Mouse (Mus musculus) midbrain, embryonic 14.5 days (tissue): Measurements from ENCODE around the gene Gper1. TPM values are rescaled to one million over a fixed set of nuclear protein-coding genes. Genes with fewer than 3 reads are reported as not detected.

Experiments used
- ATAC-seq: fragments of 200-750 bp; cut with Nextera tagmentation; 2 replicates; pipeline ENCODE4 v1.8.0; 2017; ENCODE audit warnings: moderate number of reproducible peaks, moderate library complexity; ENCODE audit not compliant: low FRiP score, low TSS enrichment
- DNase-seq: peaks from one replicate; pipeline ENCODE4 v3.0.0-alpha.2; 2015
- H3K27ac ChIP-seq: fragments of 300-500 bp; sonication (generic); replicated peaks from 2 replicates; pipeline ENCODE4 v1.5.1; 2014; ENCODE audit warnings: mild to moderate bottlenecking, low read depth, low read length, moderate library complexity
- H3K27me3 ChIP-seq: fragments of 300-500 bp; sonication (generic); 2 replicates; pipeline ENCODE4 v1.6.1; 2014; ENCODE audit warnings: low read length, control low read depth, mixed read lengths; ENCODE audit not compliant: control insufficient read depth, insufficient read depth
- H3K36me3 ChIP-seq: fragments of 300-500 bp; sonication (generic); 2 replicates; pipeline ENCODE4 v1.6.1; 2014; ENCODE audit warnings: low read length, control low read depth; ENCODE audit not compliant: control insufficient read depth, insufficient read depth
- H3K4me1 ChIP-seq: fragments of 300-500 bp; sonication (generic); 2 replicates; pipeline ENCODE4 v1.6.1; 2014; ENCODE audit warnings: mild to moderate bottlenecking, antibody characterized with exemption, low read length, control low read depth; ENCODE audit not compliant: control insufficient read depth, insufficient read depth
- H3K4me2 ChIP-seq: fragments of 300-500 bp; sonication (generic); 2 replicates; pipeline ENCODE4 v1.6.1; 2014; ENCODE audit warnings: mild to moderate bottlenecking, low read length, moderate library complexity
- H3K4me3 ChIP-seq: fragments of 300-500 bp; sonication (generic); replicated peaks from 2 replicates; pipeline ENCODE4 v1.5.1; 2014; ENCODE audit warnings: low read depth, low read length
- H3K9ac ChIP-seq: fragments of 300-500 bp; sonication (generic); replicated peaks from 2 replicates; pipeline ENCODE4 v1.6.1; 2014; ENCODE audit warnings: mild to moderate bottlenecking, low read length, moderate library complexity
- H3K9me3 ChIP-seq: fragments of 300-500 bp; sonication (generic); 2 replicates; pipeline ENCODE4 v1.6.1; 2016; ENCODE audit warnings: low read length, control low read depth, mixed read lengths; ENCODE audit not compliant: control insufficient read depth
- WGBS: fragments of 180-500 bp; shearing (Covaris S2); extraction: QIAGEN DNeasy Blood & Tissue Kit; methylation state at CpG from one replicate; pipeline ENCODE4 v1.1.7; 2014; 5-methylcytosine and 5-hydroxymethylcytosine counted together
- polyA plus RNA-seq: library from polyadenylated mRNA; unstranded; fragments of >200 nt; fragmentation: Nextera tagmentation; extraction: Ambion mirVana; gene quantifications from 2 replicates; pipeline ENCODE4 v1.2.1, GENCODE M21; 2014

The Gper1 gene
- 9.2 and 9.6 TPM in 2 replicates for polyA plus RNA-seq

GRCm38 (mm10) chr5:139423026-139423865 is at the start of gene Gper1:
Gene Gper1, plus strand, starts transcription at chr5:139423151.
- Histone ChIP-seq H3K4me1 (peaks cover 24% of the 10 kb centered on the region), H3K4me2 (peak within 1 kb of the TSS; percentile 30), H3K27me3 (no peaks in the 10 kb centered on the region), H3K9me3 (no peaks in the 10 kb centered on the region), H3K27ac (peak within 1 kb of the TSS; percentile 33; the same call in 1 of the 2 replicates), H3K9ac (peak within 1 kb of the TSS; percentile 36), H3K4me3 (peak within 1 kb of the TSS; percentile 24; the same call in 1 of the 2 replicates), H3K36me3 (no peaks in the 10 kb centered on the region)
- DNase-seq (peak; percentile 73), ATAC-seq (no peak)
- WGBS = 55% methylated on average over 21 of the region's 21 CpGs

DNA sequence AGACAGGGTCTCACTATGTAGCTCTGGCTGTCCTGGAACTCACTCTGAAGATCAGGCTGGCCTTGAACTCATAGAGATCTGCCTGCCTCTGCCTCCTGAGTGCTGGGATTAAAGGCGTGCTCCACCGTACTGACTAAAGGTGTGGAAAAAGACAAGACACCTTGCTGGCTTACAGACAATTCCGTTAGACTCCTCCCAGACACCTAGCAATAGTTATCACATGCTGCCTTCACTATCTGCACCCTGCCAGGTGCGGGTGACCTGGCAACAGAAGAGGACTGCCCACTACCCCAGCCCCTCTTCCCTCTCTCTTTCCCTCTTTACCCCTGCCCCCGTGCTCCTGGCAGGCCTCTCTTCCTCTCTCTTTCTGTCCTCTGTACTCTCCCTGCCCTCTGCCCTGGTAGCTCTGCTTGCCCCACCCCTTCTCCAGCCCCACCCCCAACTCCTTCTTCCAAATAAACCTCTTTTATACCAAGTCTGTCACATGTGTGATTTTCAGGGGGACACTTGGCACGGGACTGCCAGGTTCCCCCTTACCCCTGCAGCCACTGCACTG is 49.0 kb upstream of the Gper1 start:
- H3K4me1 ChIP-seq = peaks cover 15% of the 10 kb centered on the region
- H3K36me3 ChIP-seq = no peaks in the 10 kb centered on the region
- no peaks in the 10 kb centered on the region for H3K27me3 ChIP-seq
- no peaks in the 10 kb centered on the region for H3K9me3 ChIP-seq
- H3K4me2 ChIP-seq = no peak overlapping the region
- WGBS = 82% methylated on average over 6 of the region's 6 CpGs
- no peak overlapping the region for H3K9ac ChIP-seq
- H3K4me3 ChIP-seq = no peak overlapping the region
- DNase-seq = no peak
- no peak for ATAC-seq
- H3K27ac ChIP-seq = no peak overlapping the region

DNA sequence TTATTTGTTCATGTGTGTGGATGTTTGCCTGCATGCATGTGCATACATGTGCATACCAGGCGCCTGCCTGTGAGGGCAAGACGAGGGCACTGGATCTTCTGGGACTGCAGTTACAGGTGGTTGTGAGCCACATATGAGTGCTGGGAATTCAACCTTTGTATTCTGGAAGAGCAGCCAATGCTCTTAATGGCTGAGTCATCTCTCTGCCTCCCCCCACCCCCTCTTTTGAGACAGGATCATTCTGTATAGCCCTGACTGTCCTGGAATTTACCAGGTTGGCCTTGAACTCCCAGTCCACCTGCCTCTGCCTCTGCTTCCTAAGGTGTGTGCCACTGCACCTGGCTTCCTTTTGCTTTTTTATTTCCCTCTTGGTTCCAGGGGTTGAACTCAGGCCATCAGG is 48.1 kb upstream of the Gper1 start:
- no peak overlapping the region for H3K4me3 ChIP-seq
- H3K9me3 ChIP-seq = no peaks in the 10 kb centered on the region
- no peaks in the 10 kb centered on the region for H3K36me3 ChIP-seq
- no peaks in the 10 kb centered on the region for H3K27me3 ChIP-seq
- DNase-seq (no peak), ATAC-seq (no peak)
- peaks cover 15% of the 10 kb centered on the region for H3K4me1 ChIP-seq
- no peak overlapping the region for H3K4me2 ChIP-seq
- H3K9ac ChIP-seq = no peak overlapping the region
- WGBS = 82% methylated on average over 2 of the region's 2 CpGs
- H3K27ac ChIP-seq = no peak overlapping the region

DNA sequence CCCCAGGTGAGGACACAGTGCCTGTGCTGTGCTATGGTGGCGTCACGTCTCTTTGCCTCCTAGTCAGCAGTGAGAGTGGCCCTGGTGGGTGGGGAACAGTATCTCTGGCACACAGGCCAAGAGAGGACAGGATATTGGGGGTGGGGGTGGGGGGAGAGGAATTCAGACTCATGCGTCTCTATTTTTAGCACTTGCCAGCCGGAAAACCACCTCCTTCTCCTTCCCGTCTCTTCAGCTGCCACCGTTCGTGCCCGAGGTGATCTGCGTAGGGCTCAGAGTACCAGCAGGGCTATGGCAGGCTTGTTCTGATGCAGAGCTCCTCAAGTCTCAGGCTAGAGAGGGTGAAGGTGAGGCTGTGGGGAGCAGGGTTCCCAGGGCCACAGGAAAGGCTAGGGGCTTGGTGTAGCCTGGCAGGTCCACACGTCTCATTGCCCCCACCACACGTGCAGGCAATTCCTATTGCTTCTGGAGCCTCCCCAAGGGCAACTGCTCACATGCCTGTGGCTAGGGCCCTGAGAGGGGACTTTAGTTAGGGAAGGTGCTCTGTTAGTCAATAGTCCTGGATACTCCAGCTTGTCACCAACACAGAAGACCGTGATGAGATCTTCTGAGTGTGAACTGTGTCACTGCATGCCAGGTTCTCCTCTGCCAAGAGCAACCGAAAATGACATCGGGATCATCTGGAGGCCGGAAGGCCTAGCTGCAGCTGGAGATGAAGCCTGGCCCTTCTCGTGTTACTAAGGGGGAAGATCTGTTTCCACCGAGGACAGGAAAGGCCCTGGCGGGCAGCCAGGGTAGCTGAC is 45.3 kb upstream of the Gper1 start, which contains the start of gene Gpr146:
Gene Gpr146, plus strand, starts transcription at position 230 of the 803 bp plus-strand sequence.
- DNase-seq (no peak), ATAC-seq (no peak)
- no peak within 1 kb of the TSS for H3K27ac ChIP-seq
- H3K36me3 ChIP-seq = no peaks in the 10 kb centered on the region
- no peaks in the 10 kb centered on the region for H3K27me3 ChIP-seq
- 87% methylated on average over 18 of the region's 18 CpGs for WGBS
- H3K9me3 ChIP-seq = no peaks in the 10 kb centered on the region
- H3K4me1 ChIP-seq = peaks cover 4% of the 10 kb centered on the region
- H3K4me2 ChIP-seq = no peak within 1 kb of the TSS
- H3K4me3 ChIP-seq = no peak within 1 kb of the TSS
- no peak within 1 kb of the TSS; the same call in 1 of the 2 replicates for H3K9ac ChIP-seq

DNA sequence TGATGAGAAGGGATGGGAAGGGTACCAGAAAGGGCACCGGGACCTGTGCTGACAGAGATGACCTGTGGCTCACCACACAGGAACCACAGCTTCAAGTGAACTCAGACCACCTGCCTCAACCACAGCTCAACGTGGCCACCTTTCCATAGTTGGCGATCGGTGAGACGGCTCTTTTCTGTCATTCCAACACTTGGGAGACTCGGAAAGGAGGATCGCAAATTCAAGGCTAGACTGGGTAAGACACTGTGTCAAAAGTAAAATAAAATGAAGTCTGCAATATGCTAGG is 44.7 kb upstream of the Gper1 start:
- H3K9me3 ChIP-seq = no peaks in the 10 kb centered on the region
- H3K27ac ChIP-seq = no peak overlapping the region
- DNase-seq (no peak), ATAC-seq (no peak)
- H3K4me1 ChIP-seq = 0 out of 2 replicates have a peak, but pooled peaks cover 2% of the 10 kb centered on the region
- H3K4me3 ChIP-seq = no peak overlapping the region
- no peak overlapping the region for H3K9ac ChIP-seq
- 93% methylated on average over 7 of the region's 7 CpGs for WGBS
- no peak overlapping the region for H3K4me2 ChIP-seq
- H3K27me3 ChIP-seq = no peaks in the 10 kb centered on the region
- no peaks in the 10 kb centered on the region for H3K36me3 ChIP-seq

DNA sequence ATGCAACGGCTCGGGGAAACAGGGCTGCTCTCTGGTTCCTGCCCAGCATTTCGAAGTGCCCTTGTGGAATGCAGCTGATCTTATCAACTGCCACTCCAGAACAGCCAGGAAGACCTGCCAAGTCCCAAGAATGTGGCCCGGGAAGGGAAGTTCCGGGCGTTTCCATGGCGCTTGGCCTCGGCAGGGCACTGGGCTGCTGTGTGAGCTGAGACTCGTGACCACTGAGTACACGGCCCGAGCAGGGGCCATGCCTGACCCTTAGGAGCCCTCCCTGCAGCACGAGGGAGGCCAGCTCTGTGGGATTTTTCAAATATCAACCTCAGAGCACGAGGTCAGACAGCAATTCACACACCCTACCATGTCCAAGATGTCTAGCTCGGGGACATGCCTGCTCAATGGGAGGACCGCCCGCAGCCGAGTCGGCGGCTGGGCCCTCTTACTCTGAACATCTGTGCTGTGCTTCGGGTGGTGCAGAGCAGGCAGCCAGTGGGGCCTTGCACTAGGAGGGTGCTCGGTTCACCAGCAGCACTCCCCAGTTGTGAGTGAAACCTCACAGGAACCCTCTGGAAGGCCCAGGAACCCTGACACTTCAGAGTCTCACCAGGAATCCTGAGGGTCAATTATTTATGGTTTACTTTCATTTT is 43.8 kb upstream of the Gper1 start:
- no peak overlapping the region for H3K4me3 ChIP-seq
- DNase-seq (peak; percentile 39), ATAC-seq (no peak)
- no peak overlapping the region for H3K4me2 ChIP-seq
- H3K27ac ChIP-seq = no peak overlapping the region; the same call in 1 of the 2 replicates
- H3K36me3 ChIP-seq = no peaks in the 10 kb centered on the region
- no peak overlapping the region for H3K9ac ChIP-seq
- 53% methylated on average over 21 of the region's 21 CpGs for WGBS
- 0 out of 2 replicates have a peak, but pooled peaks cover 2% of the 10 kb centered on the region for H3K4me1 ChIP-seq
- no peaks in the 10 kb centered on the region for H3K27me3 ChIP-seq
- H3K9me3 ChIP-seq = no peaks in the 10 kb centered on the region

GRCm38 (mm10) chr5:139379771-139380384 is 43.1 kb upstream of the Gper1 start:
- DNase-seq (no peak), ATAC-seq (no peak)
- H3K4me1 ChIP-seq = 0 out of 2 replicates have a peak, but pooled peaks cover 2% of the 10 kb centered on the region
- peak overlapping the region; percentile 89 for H3K4me2 ChIP-seq
- H3K9me3 ChIP-seq = no peaks in the 10 kb centered on the region
- H3K4me3 ChIP-seq = peak overlapping the region; percentile 62
- no peaks in the 10 kb centered on the region for H3K27me3 ChIP-seq
- 23% methylated on average over 8 of the region's 8 CpGs for WGBS
- no peaks in the 10 kb centered on the region for H3K36me3 ChIP-seq
- H3K27ac ChIP-seq = peak overlapping the region; percentile 20; the same call in 1 of the 2 replicates
- peak overlapping the region; percentile 66 for H3K9ac ChIP-seq
